Mouse (Mus musculus): Measurements from ENCODE around the gene Gys1. TPM values are rescaled to one million over a fixed set of nuclear protein-coding genes. Genes with fewer than 3 reads are reported as not detected.
"Not testable (repeated sequence)": the region's sequence is repeated elsewhere in the genome, so short reads cannot be mapped to it uniquely, and the experiment has no call there.

Gys1 gene
- 43.2 and 45.7 TPM in 2 replicates for polyA plus RNA-seq (2016; fragmentation: Nextera tagmentation; extraction: Ambion mirVana)

DNA sequence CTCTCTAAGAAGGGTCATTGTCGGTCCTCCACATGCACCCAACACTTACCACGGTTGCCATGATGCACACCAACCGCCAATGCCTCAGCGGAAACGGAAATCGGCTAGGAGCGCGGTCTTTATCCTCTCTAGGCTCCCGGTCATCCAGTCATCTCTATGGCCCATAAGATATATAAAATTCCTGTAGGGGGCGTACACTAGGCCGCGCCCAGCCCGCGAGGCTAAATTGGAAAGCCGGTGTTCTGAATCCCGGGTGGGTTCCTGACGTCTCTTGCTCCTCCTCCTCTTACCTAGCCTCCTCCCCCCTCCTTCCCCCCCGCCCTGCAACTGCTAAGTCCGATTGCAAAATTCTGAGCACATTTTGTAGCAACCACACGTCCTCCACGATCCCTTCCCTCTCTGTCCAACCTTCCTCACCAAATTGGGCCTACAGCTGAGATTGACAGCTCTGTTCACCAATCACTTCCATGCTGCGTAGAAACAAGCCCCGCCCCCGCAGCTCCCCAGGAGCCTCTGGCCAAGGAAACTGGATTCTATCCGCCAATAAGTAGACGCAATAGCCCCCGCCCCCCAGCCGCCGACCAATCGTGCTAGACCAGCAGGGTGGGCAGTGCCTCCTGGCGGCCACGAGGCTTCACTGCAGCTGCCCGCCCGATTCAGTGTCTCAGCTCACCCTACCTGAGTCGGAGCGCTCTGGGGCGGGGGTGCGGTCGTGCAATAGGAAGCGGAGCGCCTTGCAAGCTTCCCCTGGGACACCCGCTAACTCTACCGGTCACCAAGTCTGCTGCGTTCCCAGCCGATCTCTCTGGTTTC is at the start of gene Gys1:
TSS of gene Gys1 (plus strand) at position 642 of the 813 bp plus-strand sequence.
- peaks cover 37% of the 10 kb centered on the region for H3K36me3 ChIP-seq
- WGBS = under 1% methylated on average over 45 of the region's 45 CpGs
- peaks cover 46% of the 10 kb centered on the region for H3K4me1 ChIP-seq (replicated peaks)
- H3K27me3 ChIP-seq (ENCODE audit: insufficient read depth, poor library complexity, severe bottlenecking) = no peaks in the 10 kb centered on the region
- H3K9me3 ChIP-seq = no peaks in the 10 kb centered on the region
- DNase-seq (ENCODE audit: low spot score) = peak; percentile 100
- peak within 1 kb of the TSS; percentile 83 for H3K4me3 ChIP-seq
- H3K27ac ChIP-seq = peak within 1 kb of the TSS; percentile 94

DNA sequence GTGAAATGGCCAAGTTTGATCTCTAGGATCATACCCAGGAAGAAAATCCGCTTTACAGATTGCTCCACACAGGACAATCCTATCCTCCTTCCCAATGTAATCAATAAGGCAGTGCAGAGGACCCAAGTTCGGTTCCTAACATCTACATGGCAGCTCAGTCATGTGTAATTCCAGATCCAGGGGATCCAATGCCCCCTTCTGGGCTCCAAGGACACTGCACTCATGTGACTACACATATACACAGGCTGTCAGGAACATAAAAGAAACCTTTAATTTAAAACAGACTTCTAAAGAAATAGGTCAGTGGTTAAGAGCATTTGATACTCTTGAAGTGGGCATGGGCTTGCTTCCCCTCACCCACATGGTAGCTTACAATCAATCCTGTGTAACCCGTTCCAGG is 48.6 kb upstream of the Gys1 start:
- Histone ChIP-seq H3K4me3 (no peak overlapping the region), H3K27ac (no peak overlapping the region), H3K4me1 (replicated peaks) (no peaks in the 10 kb centered on the region), H3K36me3 (peaks cover 100% of the 10 kb centered on the region), H3K27me3 (ENCODE audit: insufficient read depth, poor library complexity, severe bottlenecking) (no peaks in the 10 kb centered on the region), H3K9me3 (no peaks in the 10 kb centered on the region)
- 88% methylated on average over 3 of the region's 3 CpGs for WGBS
- no peak for DNase-seq (ENCODE audit: low spot score)

DNA sequence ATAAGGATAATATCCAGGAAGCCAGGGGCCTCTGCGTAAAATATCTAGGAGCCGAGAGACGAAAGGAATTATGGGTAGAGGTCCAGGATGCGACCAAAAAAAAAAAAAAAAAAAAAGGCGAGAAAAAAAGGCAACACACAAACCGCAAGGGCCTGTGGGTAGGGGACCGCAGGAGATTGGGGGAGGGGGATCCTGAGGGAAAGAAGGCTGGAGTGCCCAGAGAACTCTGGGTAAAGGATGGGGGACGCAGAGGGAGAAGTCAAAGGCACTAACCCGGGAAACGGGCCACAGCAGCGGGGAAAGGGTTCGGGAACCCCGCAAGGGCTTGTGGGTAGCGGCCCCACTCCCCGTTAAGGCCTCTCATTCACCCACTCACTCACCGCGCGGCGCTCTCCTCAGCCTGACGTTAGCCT is 39.5 kb upstream of the Gys1 start:
- Histone ChIP-seq H3K36me3 (peaks cover 46% of the 10 kb centered on the region), H3K4me3 (peak overlapping the region; percentile 83), H3K4me1 (replicated peaks) (peaks cover 21% of the 10 kb centered on the region), H3K9me3 (no peaks in the 10 kb centered on the region), H3K27ac (peak overlapping the region; percentile 99), H3K27me3 (ENCODE audit: insufficient read depth, poor library complexity, severe bottlenecking) (no peaks in the 10 kb centered on the region)
- WGBS = under 1% methylated on average over 20 of the region's 20 CpGs
- no peak for DNase-seq (ENCODE audit: low spot score)

DNA sequence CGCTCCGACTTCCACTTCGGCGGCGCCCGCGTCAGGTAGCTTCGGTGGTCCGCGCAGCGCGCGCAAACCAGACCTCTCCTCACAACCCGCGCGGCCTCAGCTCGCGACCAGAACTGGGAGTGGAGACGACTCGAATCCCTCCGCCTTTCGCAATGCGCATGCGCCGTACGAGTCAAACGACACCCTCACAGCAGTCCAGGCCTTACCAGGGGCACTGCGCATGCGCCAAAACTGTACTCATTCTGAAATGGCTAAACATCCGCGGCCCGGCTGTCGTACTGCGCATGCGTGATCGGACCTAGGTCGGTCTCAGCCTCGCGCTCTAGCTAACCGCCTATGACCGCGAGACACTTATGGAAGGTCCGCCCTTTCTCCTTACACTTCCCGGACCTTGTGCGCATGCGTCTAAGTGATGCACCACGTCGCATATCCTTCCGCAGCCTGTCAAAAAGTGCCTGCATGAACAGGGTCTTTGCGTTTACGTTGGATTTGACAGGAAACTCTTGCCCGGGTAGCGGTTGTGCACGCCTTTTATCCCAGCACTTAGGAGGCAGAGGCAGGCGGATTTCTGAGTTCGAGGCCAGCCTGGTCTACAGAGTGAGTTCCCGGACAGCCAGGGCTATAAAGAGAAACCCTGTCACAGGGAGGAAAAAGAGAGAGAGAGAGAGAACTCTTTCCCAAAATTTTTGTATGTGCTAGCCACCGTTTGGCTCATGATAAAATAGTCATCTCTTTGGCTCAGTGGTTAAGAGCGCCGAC is 38.9 kb upstream of the Gys1 start, which contains the start of gene Snrnp70:
TSS of gene Snrnp70 (minus strand) at position 165 of the 759 bp plus-strand sequence.
- H3K9me3 ChIP-seq = no peaks in the 10 kb centered on the region
- peaks cover 21% of the 10 kb centered on the region for H3K4me1 ChIP-seq (replicated peaks)
- WGBS = under 1% methylated on average over 60 of the region's 60 CpGs
- H3K4me3 ChIP-seq = peak within 1 kb of the TSS; percentile 83
- H3K27ac ChIP-seq = peak within 1 kb of the TSS; percentile 99
- peak; percentile 100 for DNase-seq (ENCODE audit: low spot score)
- H3K36me3 ChIP-seq = peaks cover 39% of the 10 kb centered on the region
- H3K27me3 ChIP-seq (ENCODE audit: insufficient read depth, poor library complexity, severe bottlenecking) = no peaks in the 10 kb centered on the region

DNA sequence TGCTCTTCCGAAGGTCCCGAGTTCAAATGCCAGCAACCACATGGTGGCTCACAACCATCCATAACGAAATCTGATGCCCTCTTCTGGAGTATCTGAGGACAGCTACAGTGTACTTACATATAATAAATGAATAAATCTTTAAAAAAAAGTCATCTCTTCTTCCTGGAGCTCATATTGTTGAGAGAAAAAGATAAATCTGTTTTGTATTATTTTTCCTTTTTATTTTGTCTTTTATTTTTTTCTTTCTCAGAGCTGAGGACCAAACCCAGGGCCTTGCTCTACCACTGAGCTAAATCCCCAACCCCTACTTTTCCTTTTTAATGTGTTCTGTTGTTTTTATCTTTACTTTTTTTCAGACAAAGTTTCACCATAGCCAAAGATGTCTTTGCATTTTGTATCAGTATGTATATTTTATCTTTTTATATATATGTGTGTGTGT is 38.3 kb upstream of the Gys1 start:
- Histone ChIP-seq H3K4me1 (replicated peaks) (peaks cover 21% of the 10 kb centered on the region), H3K36me3 (peaks cover 33% of the 10 kb centered on the region), H3K27ac (peak overlapping the region; percentile 99), H3K4me3 (peak overlapping the region; percentile 83)
- H3K9me3 ChIP-seq; H3K27me3 ChIP-seq (ENCODE audit: insufficient read depth, poor library complexity, severe bottlenecking); DNase-seq (ENCODE audit: low spot score): not testable (repeated sequence)
- WGBS = 9% methylated on average over 3 of the region's 3 CpGs

DNA sequence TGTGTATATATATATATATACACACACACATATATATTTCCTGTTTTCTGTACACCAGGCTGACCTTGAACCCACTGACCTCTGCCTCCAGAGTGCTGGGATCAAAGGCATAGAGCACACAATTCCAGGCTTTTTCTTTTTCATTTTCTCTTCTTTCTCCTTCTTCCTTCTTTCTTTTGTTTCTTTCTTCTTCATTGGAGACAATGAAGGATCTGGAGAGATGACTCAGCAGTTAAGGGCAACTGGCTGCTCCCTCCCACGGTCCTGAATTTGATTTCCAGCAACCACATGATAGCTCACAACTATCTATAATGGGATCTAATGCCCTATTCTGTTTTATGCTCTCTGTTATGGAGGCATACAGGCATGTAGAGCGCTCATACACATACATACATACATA is 37.9 kb upstream of the Gys1 start:
- no peak overlapping the region for H3K4me3 ChIP-seq
- H3K27ac ChIP-seq = no peak overlapping the region
- 81% methylated on average over 2 of the region's 2 CpGs for WGBS
- no peak for DNase-seq (ENCODE audit: low spot score)
- no peaks in the 10 kb centered on the region for H3K27me3 ChIP-seq (ENCODE audit: insufficient read depth, poor library complexity, severe bottlenecking)
- peaks cover 21% of the 10 kb centered on the region for H3K4me1 ChIP-seq (replicated peaks)
- H3K9me3 ChIP-seq = no peaks in the 10 kb centered on the region
- H3K36me3 ChIP-seq = peaks cover 29% of the 10 kb centered on the region

DNA sequence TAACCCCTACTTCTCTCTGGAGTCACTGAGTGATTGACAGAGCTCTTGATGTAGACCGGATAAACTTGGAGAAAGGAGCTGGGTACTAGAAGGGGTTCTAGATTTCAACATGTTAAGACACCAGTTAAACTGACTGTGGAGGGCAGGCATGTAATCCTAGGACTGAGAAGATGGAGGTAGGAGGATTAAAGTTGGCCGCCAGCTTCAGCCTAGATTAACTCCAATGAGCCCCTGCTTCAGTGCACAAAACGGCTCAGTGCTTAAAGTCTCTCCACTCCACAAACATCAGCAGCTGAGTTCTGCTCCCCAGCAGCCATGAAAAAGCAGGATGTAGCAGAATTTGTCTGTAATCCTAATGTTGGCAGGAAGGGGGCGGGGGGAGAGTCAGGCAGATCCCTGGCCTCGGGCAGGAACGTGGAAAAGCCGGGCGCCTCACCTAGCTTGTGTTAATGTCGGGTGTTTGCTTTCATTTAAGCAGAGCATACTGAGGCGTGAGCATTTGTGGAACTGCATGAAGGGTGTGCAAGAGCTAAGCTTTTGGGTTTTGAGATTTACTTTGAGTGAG is 33.0 kb upstream of the Gys1 start:
- no peak for DNase-seq (ENCODE audit: low spot score)
- Histone ChIP-seq H3K9me3 (no peaks in the 10 kb centered on the region), H3K27me3 (ENCODE audit: insufficient read depth, poor library complexity, severe bottlenecking) (peaks cover 18% of the 10 kb centered on the region), H3K4me3 (no peak overlapping the region), H3K27ac (no peak overlapping the region), H3K36me3 (no peaks in the 10 kb centered on the region), H3K4me1 (replicated peaks) (peaks cover 14% of the 10 kb centered on the region)
- WGBS = 83% methylated on average over 10 of the region's 10 CpGs

DNA sequence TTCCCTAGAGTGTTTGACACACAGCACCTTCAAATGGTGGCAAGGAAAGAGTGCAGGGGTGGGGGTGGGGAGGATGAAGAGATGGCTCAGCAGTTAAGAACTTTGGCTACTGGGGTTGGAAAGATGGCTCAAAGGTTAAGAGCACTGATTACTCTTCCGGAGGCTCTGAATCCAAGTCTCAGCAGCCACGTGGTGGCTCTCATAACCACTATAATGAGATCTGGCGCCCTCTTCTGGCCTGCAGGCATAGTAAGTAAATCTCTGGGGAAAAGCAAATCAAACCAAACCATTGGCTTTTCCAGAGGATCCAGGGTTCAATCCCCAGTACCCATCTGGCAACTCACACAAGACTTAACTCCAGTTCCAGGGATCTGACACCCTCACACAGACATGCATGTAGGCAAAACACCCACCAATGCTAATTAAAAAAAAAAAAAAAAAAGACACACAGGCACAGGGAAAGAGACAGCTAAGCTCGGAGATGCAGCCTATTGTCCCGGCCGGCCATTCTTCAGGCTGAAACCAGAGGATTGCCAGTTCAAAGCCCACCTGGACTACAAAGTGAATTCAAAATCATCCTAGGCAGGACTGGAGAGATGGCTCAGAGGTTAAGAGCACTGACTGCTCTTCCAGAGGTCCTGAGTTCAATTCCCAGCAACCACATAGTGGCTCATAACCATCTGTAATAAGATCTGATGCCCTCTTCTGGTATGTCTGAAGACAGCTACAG is 30.9 kb upstream of the Gys1 start:
- Histone ChIP-seq H3K9me3 (no peaks in the 10 kb centered on the region), H3K4me3 (no peak overlapping the region), H3K27me3 (ENCODE audit: insufficient read depth, poor library complexity, severe bottlenecking) (peaks cover 39% of the 10 kb centered on the region), H3K36me3 (no peaks in the 10 kb centered on the region), H3K27ac (no peak overlapping the region), H3K4me1 (replicated peaks) (peaks cover 17% of the 10 kb centered on the region)
- WGBS = 44% methylated on average over 6 of the region's 6 CpGs
- DNase-seq (ENCODE audit: low spot score) = peak; percentile 71

DNA sequence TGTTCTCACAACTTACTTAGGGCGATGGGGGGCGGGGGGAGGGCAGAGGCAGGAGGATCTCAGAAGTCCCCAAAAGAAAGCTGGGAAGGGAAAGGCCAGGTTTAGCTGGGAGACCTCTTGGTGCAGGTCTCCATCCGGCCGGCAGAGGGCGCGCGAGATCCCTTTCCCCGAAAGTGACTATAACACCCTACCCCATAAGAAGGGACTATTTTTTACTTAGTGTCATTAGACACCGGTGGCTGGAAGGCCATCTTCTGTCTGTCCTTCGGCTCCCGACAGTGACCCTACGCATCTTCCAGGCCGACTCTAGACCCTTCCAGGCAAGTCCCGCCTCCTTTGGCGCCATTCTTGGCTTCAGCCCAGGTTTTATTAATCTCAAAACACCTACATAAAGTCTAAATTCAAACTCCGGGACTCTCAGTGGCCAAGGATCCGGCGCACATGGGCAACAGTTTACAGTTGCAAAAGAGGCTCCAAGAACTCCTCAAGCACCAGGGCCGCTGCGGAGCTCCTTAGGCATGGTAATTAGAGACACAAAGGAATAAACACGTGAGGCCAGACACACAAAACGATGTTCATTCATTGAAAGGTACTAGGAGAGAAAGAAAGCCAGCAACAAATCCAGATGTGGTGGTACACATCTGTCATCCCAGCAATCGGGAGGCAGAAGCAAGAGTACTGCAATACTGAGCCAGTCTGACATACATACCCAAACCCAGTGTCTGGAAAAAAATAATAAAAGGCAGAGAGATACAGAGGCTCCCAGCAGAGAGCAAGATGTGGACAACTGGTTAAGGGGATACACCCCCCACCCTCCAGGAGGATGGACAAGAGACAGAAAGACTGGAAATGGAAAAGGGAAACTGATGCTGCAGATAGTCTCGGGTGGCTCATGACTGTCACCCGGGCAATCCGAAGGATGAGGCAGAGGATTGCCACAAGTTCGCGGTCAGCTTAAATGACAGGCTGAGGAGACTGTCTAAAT is 29.3 kb upstream of the Gys1 start, which contains the start of gene Kcna7:
TSS of gene Kcna7 (plus strand) at position 563 of the 985 bp plus-strand sequence.
- H3K36me3 ChIP-seq = no peaks in the 10 kb centered on the region
- no peak within 1 kb of the TSS for H3K27ac ChIP-seq
- H3K27me3 ChIP-seq (ENCODE audit: insufficient read depth, poor library complexity, severe bottlenecking) = peaks cover 56% of the 10 kb centered on the region
- no peaks in the 10 kb centered on the region for H3K9me3 ChIP-seq
- peak; percentile 66 for DNase-seq (ENCODE audit: low spot score)
- H3K4me1 ChIP-seq (replicated peaks) = peaks cover 17% of the 10 kb centered on the region
- H3K4me3 ChIP-seq = peak within 1 kb of the TSS; percentile 45
- WGBS = 12% methylated on average over 28 of the region's 28 CpGs

DNA sequence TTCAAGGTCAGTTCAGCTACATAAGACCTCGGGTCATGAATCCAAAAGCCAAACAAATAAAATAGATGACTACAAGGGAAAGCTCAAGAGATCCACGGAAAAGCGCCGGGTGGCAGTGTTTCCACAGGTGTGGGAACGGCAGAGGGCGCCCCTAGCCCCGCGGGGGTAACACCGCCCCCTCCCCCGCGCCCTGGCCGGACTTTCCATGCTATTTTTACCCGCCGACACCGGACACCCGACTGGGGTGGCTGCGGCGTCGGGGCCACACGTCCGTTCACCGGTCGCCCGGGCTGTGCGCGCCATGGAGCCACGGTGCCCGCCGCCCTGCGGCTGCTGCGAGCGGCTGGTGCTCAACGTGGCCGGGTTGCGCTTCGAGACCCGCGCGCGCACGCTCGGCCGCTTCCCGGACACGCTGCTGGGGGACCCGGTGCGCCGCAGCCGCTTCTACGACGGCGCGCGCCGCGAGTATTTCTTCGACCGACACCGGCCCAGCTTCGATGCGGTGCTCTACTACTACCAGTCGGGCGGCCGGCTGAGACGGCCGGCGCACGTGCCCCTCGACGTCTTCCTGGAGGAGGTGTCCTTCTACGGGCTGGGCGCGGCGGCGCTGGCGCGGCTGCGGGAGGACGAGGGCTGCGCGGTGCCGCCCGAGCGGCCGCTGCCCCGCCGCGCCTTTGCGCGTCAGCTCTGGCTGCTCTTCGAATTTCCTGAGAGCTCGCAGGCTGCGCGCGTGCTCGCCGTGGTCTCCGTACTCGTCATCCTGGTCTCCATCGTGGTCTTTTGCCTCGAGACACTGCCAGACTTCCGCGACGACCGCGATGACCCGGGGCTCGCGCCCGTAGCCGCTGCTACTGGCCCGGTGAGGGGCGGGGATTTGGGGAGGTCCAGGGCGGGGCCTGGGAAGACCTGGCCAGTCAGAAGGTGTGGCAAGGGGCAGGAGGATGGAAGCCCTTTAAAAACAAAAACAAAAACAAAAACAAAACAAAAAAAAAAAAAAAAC is 28.2 kb upstream of the Gys1 start:
- no peak overlapping the region for H3K27ac ChIP-seq
- H3K9me3 ChIP-seq = no peaks in the 10 kb centered on the region
- WGBS = 3% methylated on average over 114 of the region's 114 CpGs
- peak; percentile 23 for DNase-seq (ENCODE audit: low spot score)
- peaks cover 67% of the 10 kb centered on the region for H3K27me3 ChIP-seq (ENCODE audit: insufficient read depth, poor library complexity, severe bottlenecking)
- H3K4me1 ChIP-seq (replicated peaks) = peaks cover 17% of the 10 kb centered on the region
- H3K36me3 ChIP-seq = no peaks in the 10 kb centered on the region
- peak overlapping the region; percentile 45 for H3K4me3 ChIP-seq
